Mouse (Mus musculus): ENCODE measurements around the gene Pcsk4.
"Not testable (repeated sequence)": the region's sequence is repeated elsewhere in the genome, so short reads cannot be mapped to it uniquely, and the experiment has no call there.

The Pcsk4 gene

GRCm38 (mm10) chr10:80347514-80347967 lies 18.2 kb upstream of the Pcsk4 start:
- no peak for DNase-seq

DNA sequence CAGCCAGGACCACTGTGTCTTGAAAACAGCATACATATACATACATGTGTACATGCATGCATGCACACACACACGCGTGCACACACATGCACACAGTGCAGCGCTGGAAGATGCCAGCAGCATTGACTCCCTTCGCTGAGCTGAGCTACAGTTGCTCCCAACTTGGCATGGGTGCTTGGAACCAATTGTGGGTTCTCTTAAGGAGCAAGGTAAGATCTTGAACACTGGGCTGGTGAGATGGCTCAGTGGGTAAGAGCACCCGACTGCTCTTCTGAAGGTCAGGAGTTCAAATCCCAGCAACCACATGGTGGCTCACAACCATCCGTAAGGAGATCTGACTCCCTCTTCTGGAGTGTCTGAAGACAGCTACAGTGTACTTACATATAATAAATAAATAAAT lies 16.6 kb upstream of the Pcsk4 start:
- not testable (repeated sequence) for DNase-seq

DNA sequence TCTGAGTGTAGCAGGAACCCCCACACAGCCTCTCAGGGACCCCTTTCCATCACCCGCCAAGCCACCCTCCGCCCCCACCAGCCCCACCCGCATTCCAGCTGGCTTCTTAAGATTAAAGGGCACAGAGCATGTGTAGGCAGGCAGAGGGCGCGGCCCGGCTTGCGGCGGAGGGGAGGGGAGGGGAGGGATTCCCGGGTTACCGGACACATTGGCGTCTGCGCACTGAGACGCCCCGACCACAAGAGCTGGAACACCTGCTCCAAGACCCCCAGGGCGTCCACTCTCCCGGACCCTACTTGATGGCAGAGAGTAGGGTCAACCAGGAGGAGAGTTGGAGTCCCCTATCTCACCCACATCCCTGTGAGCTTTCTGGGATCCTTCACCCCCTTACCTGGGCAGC lies 15.8 kb upstream of the Pcsk4 start:
- peak in 1 of 2 experiments; percentile 45 for DNase-seq

DNA sequence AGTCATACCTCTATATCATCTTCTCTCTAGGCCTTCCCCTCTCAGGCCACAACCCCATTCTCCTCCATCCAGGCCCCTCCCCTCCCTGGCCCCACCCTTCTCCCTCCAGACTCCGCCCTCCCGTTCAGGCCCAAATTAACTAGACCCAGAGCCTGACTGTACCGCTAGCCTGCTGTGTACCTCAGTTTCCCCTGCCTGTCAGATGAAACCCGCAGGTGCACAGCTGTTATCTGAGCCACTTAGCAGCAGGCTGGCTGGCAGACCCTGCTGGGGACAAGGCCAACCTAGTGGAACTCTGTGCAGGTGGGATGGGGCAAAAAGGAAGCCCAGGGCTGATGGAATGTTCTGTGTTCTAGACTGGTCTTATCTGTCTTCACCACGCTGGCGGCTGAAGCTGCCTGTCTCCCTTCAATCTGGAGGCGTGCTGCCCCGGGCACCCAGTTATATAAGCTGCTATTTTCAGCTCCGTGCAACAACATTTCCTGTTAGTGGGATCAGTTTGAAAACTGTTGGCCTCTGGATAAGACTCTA lies 14.9 kb upstream of the Pcsk4 start:
- no peak for DNase-seq

- DNase-seq, result no peak
These were observed 14.2 kb upstream of the Pcsk4 start for GRCm38 (mm10) chr10:80343425-80343895.

GRCm38 (mm10) chr10:80342749-80343424 lies 13.6 kb upstream of the Pcsk4 start:
- peak; percentile 62 to 76 for DNase-seq

- no peak for DNase-seq
These were observed 13.0 kb upstream of the Pcsk4 start for GRCm38 (mm10) chr10:80342305-80342748.

GRCm38 (mm10) chr10:80341491-80342304 lies 12.4 kb upstream of the Pcsk4 start:
- DNase-seq, result no peak

DNA sequence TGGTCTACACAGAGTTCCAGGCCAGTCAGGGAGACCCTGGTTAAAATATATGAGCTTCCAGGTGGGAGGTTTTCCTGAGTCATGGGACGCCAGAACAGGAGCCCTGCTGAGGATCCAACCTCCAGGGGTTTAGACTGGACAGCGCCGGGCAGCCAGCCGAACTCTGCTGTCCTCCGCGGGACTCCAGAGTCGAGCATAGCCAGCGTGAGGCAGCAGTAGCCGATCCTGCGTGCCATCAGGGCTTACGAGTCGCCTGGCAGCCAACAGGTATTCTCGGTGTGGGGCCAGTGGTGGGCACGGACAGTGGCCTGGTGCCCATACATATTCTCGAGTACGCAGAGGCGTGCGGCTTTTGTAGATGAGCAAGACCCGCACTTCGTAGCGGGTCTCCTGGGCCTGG lies 11.7 kb upstream of the Pcsk4 start:
- DNase-seq, result no peak

GRCm38 (mm10) chr10:80339941-80340750 lies 10.8 kb upstream of the Pcsk4 start:
- peak; percentile 81 to 88 for DNase-seq

DNA sequence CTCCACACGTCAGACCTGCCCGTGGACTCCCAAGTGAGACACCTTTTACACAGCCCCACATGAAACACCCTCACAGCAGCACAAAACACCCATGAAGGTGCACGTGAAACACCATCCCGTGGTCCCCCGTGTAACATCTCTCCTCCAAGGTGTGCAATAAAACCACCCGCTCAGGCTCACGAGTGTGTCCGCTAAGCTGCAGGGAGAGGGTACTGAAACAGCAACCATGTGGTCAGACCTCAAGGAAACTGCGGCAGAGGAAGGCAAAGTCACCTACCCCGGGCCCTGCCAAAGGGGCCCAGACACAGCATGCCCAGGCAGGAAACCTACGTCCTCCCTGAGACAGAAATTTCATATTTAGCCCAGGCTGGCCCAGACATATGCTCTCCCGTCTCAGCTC lies 7.0 kb upstream of the Pcsk4 start:
- DNase-seq, result no peak

DNA sequence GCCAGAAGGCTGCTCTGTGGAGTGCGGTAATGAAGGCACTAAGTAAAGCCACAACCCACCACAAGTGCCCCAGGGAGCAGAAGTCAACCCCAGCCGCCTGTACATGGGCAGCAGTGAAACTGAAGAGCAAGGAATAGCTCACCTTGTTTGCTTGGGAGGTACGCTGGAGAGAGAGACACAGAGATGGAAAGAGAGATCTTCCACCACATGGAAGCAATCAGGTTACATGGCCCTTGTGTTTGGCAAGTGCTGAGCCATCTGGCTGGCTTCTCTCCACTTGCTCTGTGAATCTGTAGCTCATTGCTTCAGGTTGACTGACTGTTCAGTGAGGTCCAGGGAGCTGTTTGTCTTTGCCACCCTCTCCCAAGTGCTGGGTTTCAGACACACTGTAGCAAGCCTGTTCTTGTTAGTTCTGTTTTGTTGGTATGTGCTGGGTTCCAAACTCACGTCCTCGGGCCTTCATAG lies 3.3 kb upstream of the Pcsk4 start:
- DNase-seq, result no peak

DNA sequence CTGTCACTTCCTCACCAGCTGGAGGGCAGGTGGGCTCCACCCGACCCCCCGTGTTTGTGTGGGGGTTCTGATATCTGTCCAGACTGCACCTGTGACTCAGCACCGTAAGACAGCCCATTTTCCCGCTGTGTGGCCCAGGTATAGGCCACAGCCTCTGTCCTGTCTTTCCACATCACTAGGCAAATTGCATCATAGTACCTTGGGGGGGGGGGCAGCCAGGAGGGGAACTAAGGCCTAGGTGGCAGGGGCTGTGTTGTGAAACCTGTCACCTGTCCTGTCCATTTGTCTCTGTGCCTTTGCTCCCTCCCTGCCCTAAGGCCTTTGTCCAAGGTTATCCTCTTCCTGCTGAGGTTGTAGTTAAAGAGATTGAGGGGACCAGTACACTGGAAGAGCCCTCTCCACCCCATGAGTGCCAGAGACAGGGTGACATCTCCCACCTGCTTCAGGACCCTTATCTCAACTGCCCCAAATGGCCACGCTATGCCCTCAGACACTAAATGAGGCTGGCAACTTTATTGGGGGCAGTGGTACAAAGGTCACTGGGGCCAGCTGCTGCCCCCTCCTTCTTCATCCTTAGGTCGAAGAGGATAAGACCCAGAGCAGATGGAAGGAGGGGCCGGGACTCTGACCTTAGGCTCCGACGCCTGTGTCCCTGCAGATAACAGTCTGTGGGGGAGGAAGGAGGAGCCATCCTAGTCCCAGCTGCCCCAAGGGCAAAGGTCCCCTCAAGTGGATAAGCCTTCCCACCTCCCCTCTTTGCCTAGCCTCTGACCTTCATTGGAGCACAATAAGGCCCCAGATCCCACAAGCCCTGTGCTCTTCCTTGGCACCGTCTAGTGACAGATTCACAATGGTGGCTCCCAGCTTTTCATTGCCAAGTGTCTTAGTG lies 2.6 kb upstream of the Pcsk4 start:
- DNase-seq, result no peak

DNA sequence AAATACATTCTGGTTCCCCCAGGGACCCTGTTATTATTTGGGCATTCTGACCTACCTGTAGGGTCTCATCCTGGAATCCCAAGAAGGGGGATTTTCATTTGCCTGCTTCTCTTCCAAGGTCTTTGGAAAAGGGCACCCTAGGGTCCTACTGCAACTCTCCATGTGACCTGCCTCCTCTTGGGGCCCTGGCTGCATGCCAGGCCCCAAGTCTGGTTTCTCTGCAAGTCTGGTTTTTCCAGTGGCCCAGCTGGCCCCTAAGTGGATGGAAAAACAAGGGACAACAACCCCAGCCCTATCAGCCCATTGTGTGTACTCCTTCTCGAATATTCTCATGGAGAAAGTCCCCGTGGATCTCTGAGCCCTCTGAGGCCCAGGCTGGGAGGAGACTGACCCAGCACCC lies 1.6 kb upstream of the Pcsk4 start:
- DNase-seq, result peak in 1 of 2 experiments; percentile 57

- DNase-seq, result no peak
These were observed 786 bp upstream of the Pcsk4 start for GRCm38 (mm10) chr10:80330084-80330483.

GRCm38 (mm10) chr10:80325045-80325444 lies 4.3 kb downstream of the Pcsk4 start:
- no peak for DNase-seq

GRCm38 (mm10) chr10:80324120-80325037 lies 4.9 kb downstream of the Pcsk4 start:
- no peak for DNase-seq

- peak; percentile 81 to 82 for DNase-seq
These were observed 5.8 kb downstream of the Pcsk4 start for GRCm38 (mm10) chr10:80323261-80324119.

DNA sequence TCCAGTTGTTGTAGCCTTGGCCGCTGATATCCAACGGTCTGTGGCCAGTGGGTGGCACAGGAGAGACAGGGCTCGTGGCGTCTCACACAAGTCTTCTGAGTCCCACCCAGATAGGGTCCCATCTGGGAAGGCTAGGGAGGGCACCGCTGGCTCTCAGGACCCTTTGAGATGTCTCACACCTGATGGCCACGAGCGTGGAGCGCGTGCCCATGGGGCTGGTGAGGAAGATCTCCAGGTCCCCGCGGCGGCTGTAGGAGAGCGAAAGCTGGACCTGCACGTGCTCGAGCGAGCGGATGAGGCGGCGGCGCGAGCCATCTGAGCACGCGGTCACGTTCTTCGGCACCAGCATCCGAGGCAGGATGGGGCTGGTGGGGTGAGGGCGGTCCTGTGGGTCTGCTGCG lies 6.5 kb downstream of the Pcsk4 start:
- peak; percentile 45 to 50 for DNase-seq

Data from lung, postnatal 4 days (tissue).